Mouse (Mus musculus): ENCODE results near the gene Cfap298. TPM values are rescaled to one million over a fixed set of nuclear protein-coding genes. Genes with fewer than 3 reads are reported as not detected.

Cfap298 gene
- total RNA-seq, 2 experiments from 2014 or later: 33.3 to 37.4 TPM

Small RNAs within 50 kb of the gene (microRNA-seq; reads per million reads assigned to microRNA genes)
- gene Gm22933: not detected

Other genes with a start within 250 kb of the Cfap298 start
- 1 to 10 TPM; 7.2 to 9.0 TPM for gene Mis18a, start 207.7 kb downstream of the Cfap298 start, total RNA-seq (2021)
- under 1 TPM; 0.36 to 0.81 TPM for gene Mrap, start 196.9 kb downstream of the Cfap298 start, total RNA-seq (2021)
- 10 to 100 TPM; 16.1 to 17.6 TPM for gene Urb1, start 124.7 kb downstream of the Cfap298 start, total RNA-seq (2021)
- gene Eva1c, start 108.4 kb downstream of the Cfap298 start, total RNA-seq (2021): 1 to 10 TPM; 1.8 to 1.9 TPM
- gene Synj1, start 76.2 kb upstream of the Cfap298 start, total RNA-seq (2021): 100 to 1,000 TPM; 231 to 243 TPM
- 10 to 100 TPM; 57.1 to 57.5 TPM for gene Paxbp1, start 109.4 kb upstream of the Cfap298 start, total RNA-seq (2021)
- under 1 TPM; 0.32 to 0.34 TPM for gene 4932438H23Rik, start 160.0 kb upstream of the Cfap298 start, total RNA-seq (2021)

All from left cerebral cortex, postnatal 10 days (tissue).